Mouse (Mus musculus) forebrain, embryonic 11.5 days (tissue): Measurements from ENCODE around the gene Mlf2. TPM values are rescaled to one million over a fixed set of nuclear protein-coding genes. Genes with fewer than 3 reads are reported as not detected.
A peak's percentile ranks its signal among the peaks of the same experiment; 100 is the strongest.
"Not testable (repeated sequence)": the region's sequence is repeated elsewhere in the genome, so short reads cannot be mapped to it uniquely, and the experiment has no call there.

Experiments used
- ATAC-seq: fragments of 200-750 bp; cut with Nextera tagmentation; replicated peaks from 2 replicates; pipeline ENCODE4 v1.8.0; 2017; ENCODE audit warnings: moderate TSS enrichment; ENCODE audit not compliant: low FRiP score
- DNase-seq: peaks from one replicate; pipeline ENCODE4 v3.0.0-alpha.2; 2017; ENCODE audit warnings: low spot score
- H3K27ac ChIP-seq: fragments of 300-500 bp; sonication (generic); 2 replicates; pipeline ENCODE4 v1.5.1; 2014; ENCODE audit warnings: low read depth, low read length
- H3K27me3 ChIP-seq: fragments of 300-500 bp; sonication (generic); 2 replicates; pipeline ENCODE4 v1.6.1; 2014; ENCODE audit warnings: mild to moderate bottlenecking, low read length, mixed read lengths; ENCODE audit not compliant: control insufficient read depth, insufficient read depth
- H3K36me3 ChIP-seq: fragments of 300-500 bp; sonication (generic); 2 replicates; pipeline ENCODE4 v1.6.1; 2014; ENCODE audit warnings: mild to moderate bottlenecking, low read length, moderate library complexity, mixed read lengths; ENCODE audit not compliant: control insufficient read depth, insufficient read depth
- H3K4me1 ChIP-seq: fragments of 300-500 bp; sonication (generic); replicated peaks from 2 replicates; pipeline ENCODE4 v1.6.1; 2014; ENCODE audit warnings: low read length, mixed read lengths; ENCODE audit not compliant: control insufficient read depth, insufficient read depth
- H3K4me2 ChIP-seq: fragments of 300-500 bp; sonication (generic); 2 replicates; pipeline ENCODE4 v1.6.1; 2014; ENCODE audit warnings: low read depth, mild to moderate bottlenecking, low read length, moderate library complexity, mixed read lengths; ENCODE audit not compliant: severe bottlenecking
- H3K4me3 ChIP-seq: fragments of 300-500 bp; sonication (generic); 2 replicates; pipeline ENCODE4 v1.5.1; 2014; ENCODE audit warnings: low read depth, low read length
- H3K9ac ChIP-seq: fragments of 300-500 bp; sonication (generic); 2 replicates; pipeline ENCODE4 v1.6.1; 2014; ENCODE audit warnings: low read length
- H3K9me3 ChIP-seq: fragments of 300-500 bp; sonication (generic); 2 replicates; pipeline ENCODE4 v1.6.1; 2016; ENCODE audit warnings: low read length, mixed read lengths; ENCODE audit not compliant: control insufficient read depth
- WGBS: fragments of 180-500 bp; shearing (Covaris S2); extraction: QIAGEN DNeasy Blood & Tissue Kit; methylation state at CpG from one replicate; pipeline ENCODE4 v1.1.7; 2014; 5-methylcytosine and 5-hydroxymethylcytosine counted together
- polyA plus RNA-seq: library from polyadenylated mRNA; unstranded; fragments of >200 nt; fragmentation: Nextera tagmentation; extraction: Ambion mirVana; gene quantifications from 2 replicates; pipeline ENCODE4 v1.2.1, GENCODE M21; 2014

The Mlf2 gene
- polyA plus RNA-seq, 1 experiment from 2014 or later: 450 TPM

DNA sequence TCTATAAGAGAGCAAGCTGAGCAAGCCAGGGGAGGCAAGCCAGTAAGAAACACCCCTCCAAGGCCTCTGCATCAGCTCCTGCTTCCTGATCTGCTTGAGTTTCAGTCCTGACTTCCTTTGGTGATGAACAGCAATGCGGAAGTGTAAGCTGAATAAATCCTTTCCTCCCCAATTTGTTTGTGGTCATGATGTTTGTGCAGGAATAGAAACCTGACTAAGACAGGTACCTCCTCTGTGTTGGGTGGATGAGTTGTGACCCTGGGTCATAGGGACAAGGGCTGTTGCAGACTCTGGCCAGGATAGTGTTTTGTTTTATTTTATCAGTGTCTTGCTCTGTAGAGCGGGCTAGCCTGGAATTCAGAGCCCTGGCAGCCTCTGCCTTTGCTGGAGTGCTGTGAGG, 37.1 kb upstream of the Mlf2 start:
- H3K36me3 ChIP-seq, H3K4me1 ChIP-seq, DNase-seq, H3K4me2 ChIP-seq, H3K27me3 ChIP-seq, H3K27ac ChIP-seq, H3K9ac ChIP-seq, ATAC-seq, H3K9me3 ChIP-seq, H3K4me3 ChIP-seq: not testable (repeated sequence)
- WGBS: 100% methylated on average over 2 of the region's 2 CpGs

DNA sequence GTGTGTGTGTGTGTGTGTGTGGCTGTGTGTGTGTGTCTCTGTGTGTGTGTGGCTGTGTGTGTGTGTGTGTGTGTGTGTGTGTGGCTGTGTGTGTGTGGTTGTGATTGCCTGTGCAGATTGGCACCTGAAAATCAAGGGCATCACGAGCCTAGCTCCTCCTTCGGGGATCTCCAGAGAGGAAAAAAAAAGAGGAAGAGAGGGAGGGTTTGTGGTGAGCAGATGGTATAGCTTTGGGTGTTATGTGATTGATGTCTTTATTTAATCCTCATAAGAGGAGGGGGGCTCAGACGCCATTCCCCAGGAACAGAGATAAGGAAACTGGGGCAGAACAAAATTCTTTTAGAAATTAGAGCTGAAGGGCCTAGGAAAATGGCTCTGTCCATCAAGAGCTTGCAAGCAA, 32.8 kb upstream of the Mlf2 start:
- Histone ChIP-seq H3K4me2 (no peak overlapping the region), H3K9ac (no peak overlapping the region), H3K27me3 (no peaks in the 10 kb centered on the region), H3K4me3 (no peak overlapping the region), H3K4me1 (0 out of 2 replicates have a peak, but pooled peaks cover under 1% of the 10 kb centered on the region), H3K27ac (no peak overlapping the region), H3K36me3 (no peaks in the 10 kb centered on the region), H3K9me3 (no peaks in the 10 kb centered on the region)
- DNase-seq (no peak), ATAC-seq (no peak)
- 74% methylated on average over 3 of the region's 3 CpGs for WGBS

- Histone ChIP-seq H3K27ac (no peak overlapping the region), H3K4me3 (no peak overlapping the region), H3K4me1 (peaks cover 4% of the 10 kb centered on the region; the same call in 1 of the 2 replicates), H3K9ac (no peak overlapping the region), H3K36me3 (no peaks in the 10 kb centered on the region), H3K9me3 (no peaks in the 10 kb centered on the region), H3K27me3 (no peaks in the 10 kb centered on the region), H3K4me2 (no peak overlapping the region)
- ATAC-seq: no peak
- 64% methylated on average over 8 of the region's 8 CpGs for WGBS
- DNase-seq: no peak
Measured at GRCm38 (mm10) chr6:124900056-124900800, 31.0 kb upstream of the Mlf2 start.

DNA sequence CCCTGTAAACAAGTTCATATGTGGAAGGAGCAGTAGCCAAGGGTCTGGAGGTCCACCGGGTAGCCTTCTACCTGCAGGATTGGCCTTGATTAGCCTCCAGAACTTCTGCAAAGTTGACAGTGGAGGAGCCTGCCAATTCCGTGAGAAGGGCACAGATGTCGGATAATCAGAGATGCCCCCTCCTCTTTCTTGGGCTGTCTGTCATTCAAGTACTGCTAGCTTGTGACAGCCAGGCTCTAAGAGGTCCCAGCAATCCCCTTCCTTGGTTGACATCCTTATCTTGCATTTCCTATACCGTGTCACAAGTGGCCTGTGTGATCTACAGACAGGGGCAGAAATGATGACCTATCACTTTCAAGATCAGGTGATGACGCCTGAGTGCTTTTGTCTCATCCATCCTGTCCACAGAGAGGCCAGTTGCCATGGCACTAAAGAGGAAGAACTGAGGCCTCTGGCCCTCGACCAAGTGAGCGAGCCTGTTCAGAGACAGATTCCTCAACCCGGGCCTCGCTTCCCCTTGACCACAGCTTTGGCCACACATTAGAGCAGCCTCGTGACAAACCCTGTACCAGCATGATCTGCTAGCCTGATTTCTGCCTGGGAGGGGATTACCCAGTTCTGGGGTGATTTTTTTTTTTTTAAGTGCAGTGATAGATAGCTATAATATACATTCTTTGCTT, 30.2 kb upstream of the Mlf2 start:
- no peaks in the 10 kb centered on the region for H3K36me3 ChIP-seq
- DNase-seq (no peak), ATAC-seq (no peak)
- 74% methylated on average over 10 of the region's 10 CpGs for WGBS
- H3K9me3 ChIP-seq: no peaks in the 10 kb centered on the region
- no peak overlapping the region for H3K4me2 ChIP-seq
- H3K4me1 ChIP-seq: peaks cover 6% of the 10 kb centered on the region; the same call in 1 of the 2 replicates
- no peaks in the 10 kb centered on the region for H3K27me3 ChIP-seq
- H3K9ac ChIP-seq: no peak overlapping the region
- no peak overlapping the region for H3K27ac ChIP-seq
- no peak overlapping the region for H3K4me3 ChIP-seq

DNA sequence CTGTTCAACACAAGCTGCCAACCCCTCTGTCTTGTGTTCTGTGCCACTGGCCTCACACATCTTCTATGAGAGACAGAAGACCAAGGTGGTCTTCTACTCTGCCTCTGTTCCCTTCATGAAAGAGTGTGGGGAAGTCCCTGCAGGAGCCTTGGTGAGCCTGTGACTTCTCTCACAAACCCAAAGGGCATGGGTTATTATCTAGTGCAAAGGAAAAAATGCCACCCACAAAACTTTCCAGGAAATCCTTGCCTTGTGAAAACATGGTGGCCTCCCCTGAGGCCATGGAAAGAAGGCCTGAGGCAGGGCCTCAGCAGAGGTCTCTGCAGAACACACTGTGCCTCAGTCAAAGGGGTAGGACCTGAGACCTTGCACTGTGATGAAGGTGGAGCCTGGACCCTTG, 29.3 kb upstream of the Mlf2 start:
- Histone ChIP-seq H3K4me2 (no peak overlapping the region), H3K9ac (no peak overlapping the region), H3K9me3 (no peaks in the 10 kb centered on the region), H3K4me1 (peaks cover 6% of the 10 kb centered on the region; the same call in 1 of the 2 replicates), H3K27me3 (no peaks in the 10 kb centered on the region), H3K4me3 (no peak overlapping the region), H3K27ac (no peak overlapping the region), H3K36me3 (no peaks in the 10 kb centered on the region)
- ATAC-seq (no peak), DNase-seq (no peak)

GRCm38 (mm10) chr6:124903580-124904151, 27.5 kb upstream of the Mlf2 start:
- under 1% methylated on average over 23 of the region's 23 CpGs for WGBS
- ATAC-seq: peak; percentile 85
- H3K36me3 ChIP-seq: no peaks in the 10 kb centered on the region

DNA sequence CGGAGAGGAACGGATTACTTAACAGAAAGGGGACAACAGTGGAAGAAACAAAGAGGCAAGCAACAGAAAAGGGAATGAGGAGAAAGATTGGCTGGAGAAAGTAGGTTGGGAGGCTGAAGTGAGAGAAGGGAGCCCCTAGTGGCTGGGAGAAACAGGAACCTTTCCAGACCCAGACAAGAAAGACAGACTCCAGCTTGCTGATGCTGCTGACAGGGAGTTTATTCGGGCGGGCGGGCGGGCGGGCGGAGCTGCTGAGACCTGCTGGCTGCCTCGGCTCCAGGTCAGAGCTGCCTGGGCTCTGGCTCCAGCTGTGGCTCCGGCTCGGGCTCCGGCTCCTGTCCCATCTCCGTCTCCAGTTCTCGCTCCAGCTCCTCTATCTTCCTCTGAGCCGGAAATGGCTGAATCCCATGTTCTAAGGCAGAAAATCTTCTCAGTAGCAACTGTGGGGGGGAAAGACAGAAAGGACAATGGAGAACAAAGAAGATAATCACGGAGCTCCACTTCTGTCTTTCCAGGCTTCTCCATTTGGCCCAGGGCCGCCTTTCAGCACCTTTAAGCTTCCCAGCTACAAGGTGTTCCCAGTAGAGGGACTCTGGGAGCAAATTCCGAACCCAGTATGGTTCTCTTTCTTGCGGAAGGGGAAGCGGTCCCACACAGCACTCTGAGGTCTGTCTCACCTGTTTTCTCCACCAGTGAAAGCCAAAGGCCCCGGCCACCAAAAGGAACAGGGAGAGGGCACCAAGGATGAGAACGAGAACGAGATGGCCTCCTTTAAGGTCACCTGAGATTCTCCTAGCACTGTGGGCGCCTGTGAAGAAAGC, 26.8 kb upstream of the Mlf2 start:
- H3K9ac ChIP-seq: peak overlapping the region; percentile 68
- 8% methylated on average over 19 of the region's 24 CpGs for WGBS

More at GRCm38 (mm10) chr6:124903580-124904151, 27.5 kb upstream of the Mlf2 start:
- peak overlapping the region; percentile 68 for H3K9ac ChIP-seq
- H3K27me3 ChIP-seq: no peaks in the 10 kb centered on the region
- H3K4me2 ChIP-seq: peak overlapping the region; percentile 73
- H3K27ac ChIP-seq: peak overlapping the region; percentile 94
- no peaks in the 10 kb centered on the region for H3K9me3 ChIP-seq
- H3K4me1 ChIP-seq: peaks cover 6% of the 10 kb centered on the region; the same call in 1 of the 2 replicates
- peak overlapping the region; percentile 42 for H3K4me3 ChIP-seq
- peak; percentile 97 for DNase-seq

More for the DNA sequence above, 26.8 kb upstream of the Mlf2 start:
- H3K4me1 ChIP-seq: peaks cover 6% of the 10 kb centered on the region; the same call in 1 of the 2 replicates
- peak; percentile 74 for ATAC-seq
- H3K9me3 ChIP-seq: no peaks in the 10 kb centered on the region
- DNase-seq: peak; percentile 85
- H3K27me3 ChIP-seq: no peaks in the 10 kb centered on the region
- H3K4me3 ChIP-seq: peak overlapping the region; percentile 42
- H3K36me3 ChIP-seq: no peaks in the 10 kb centered on the region
- peak overlapping the region; percentile 94 for H3K27ac ChIP-seq
- peak overlapping the region; percentile 73 for H3K4me2 ChIP-seq
